Mouse (Mus musculus) regulatory T cell (primary cell): ENCODE measurements around the gene Pga5.

ENCODE experiments used
- in situ Hi-C: fragments of 300-600 bp; cut with MboI, MseI; formaldehyde crosslinking; loops from one replicate; pipeline ENCODE4 v1.15.1; 2025; ENCODE audit warnings: high pct_unique_total_duplicates

Gene Pga5

GRCm38 (mm10) chr19:10677915-10678771, at the start of gene Pga5:
Gene Pga5 (minus strand): TSS chr19:10678071.
- in situ Hi-C loops, result no loop called here

GRCm38 (mm10) chr19:10724629-10725363, 46.9 kb upstream of the Pga5 start:
- in situ Hi-C loops, result loop anchor here (25.0 kb wide), 1 partner anchor 763 kb away; the partner anchor contains the start of gene Gm8369

DNA sequence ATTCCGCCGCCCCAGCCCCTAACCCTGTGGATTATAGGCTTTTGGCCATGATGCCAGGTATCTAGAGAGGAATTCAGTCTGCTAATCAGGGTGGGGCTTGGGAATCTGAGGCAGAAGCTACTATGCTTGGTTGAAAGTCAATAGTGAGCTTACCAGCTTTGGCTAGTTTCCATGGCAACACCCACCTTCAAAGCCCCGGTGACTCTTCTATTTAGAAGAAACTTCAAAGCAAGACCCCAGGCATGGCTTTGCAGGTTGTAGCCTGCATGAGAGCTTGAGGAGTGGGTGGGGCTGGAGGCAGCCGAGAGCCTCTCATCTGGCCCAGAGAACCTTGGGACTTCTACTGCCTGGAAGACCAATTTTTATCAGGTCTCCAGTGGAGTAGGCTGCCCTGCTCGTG, 45.8 kb upstream of the Pga5 start:
- in situ Hi-C loops, result no loop called here

- in situ Hi-C loops, result no loop called here
Observed at GRCm38 (mm10) chr19:10723084-10723483, 45.2 kb upstream of the Pga5 start.

DNA sequence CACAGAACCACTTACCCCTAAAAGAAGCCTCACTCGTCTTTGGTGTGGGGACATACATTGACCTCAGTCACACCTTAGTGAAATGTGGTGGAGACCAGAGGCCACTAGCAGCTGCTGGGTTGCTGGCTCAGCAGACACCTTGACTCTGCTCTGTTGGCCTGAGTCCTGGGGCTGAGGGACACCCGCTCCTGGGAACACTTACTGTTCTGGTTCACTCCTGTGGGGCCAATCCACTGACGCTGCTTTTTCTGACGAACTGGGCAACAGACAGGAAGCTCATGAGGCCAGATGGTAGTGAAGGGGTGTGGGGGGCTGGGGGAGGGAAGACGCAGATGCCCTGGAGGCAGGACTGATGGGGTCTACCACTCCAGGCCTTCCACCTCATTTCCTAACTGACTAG, 43.2 kb upstream of the Pga5 start:
- in situ Hi-C loops, result no loop called here

DNA sequence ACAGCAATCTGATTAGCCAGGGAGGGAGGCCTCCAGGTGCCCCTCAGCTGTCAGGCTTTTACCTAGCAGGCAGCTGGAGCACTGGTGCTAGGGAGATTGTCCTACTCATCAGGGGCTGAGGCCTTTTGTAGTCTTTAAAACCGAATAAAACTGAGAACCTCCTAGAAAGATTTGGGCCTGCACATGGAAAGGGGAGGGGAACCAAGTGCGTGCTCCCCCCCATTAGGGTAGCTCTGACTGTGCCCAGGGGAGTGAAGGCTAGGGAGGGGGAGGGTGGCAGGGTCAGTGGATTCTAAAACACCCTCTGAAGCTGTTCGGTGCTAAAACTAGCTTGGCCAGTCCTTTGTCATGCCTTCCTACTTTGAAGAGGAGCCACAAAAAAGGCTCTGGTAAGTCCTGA, 42.7 kb upstream of the Pga5 start:
- in situ Hi-C loops, result no loop called here

DNA sequence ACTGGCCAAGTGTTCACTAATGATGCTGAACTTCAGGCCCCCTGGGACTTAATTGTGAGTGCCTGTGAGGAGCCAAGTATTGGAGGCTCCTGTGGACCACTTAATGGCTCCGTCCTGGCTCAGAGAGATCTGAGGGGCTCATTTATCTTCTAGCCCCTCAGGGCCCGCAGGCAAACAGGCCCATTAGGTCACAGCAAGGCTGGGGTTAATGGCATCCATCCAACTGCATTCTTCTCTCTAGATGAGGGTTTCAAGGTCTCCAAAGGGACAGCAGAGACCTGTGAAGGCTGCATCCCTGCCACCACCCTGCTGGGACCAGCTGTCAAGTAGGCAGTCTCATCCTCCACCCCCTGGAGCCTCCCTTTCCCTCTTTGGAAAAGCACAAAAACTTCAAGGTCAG, 41.9 kb upstream of the Pga5 start:
- in situ Hi-C loops, result no loop called here

DNA sequence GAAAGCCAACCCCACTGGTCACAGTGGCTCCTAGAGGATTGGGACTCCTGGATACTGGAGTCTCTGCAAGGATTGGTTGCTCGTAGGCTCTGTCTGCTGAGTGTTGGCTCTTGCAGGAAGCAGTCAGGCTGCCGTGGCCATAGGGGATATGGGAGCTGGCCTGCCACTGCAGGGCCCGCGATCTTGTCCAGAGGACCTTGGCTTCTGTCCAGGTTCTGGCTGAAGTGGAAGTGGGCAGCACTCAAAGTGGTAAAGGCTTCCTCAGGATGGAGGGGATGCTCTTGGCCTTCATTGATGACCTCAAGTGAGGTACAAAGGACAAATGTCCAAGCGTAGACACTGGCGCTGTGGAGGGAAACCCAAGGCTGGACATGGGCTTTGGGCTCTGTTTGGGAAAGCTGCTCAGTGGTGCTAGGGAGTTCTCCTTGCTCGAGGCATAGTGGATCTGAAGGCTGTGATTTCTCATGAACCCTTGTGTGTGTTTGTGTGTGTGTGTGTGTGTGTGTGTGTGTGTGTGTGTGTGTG, 40.4 kb upstream of the Pga5 start:
- in situ Hi-C loops, result no loop called here

GRCm38 (mm10) chr19:10715476-10715875, 37.6 kb upstream of the Pga5 start:
- in situ Hi-C loops, result no loop called here

DNA sequence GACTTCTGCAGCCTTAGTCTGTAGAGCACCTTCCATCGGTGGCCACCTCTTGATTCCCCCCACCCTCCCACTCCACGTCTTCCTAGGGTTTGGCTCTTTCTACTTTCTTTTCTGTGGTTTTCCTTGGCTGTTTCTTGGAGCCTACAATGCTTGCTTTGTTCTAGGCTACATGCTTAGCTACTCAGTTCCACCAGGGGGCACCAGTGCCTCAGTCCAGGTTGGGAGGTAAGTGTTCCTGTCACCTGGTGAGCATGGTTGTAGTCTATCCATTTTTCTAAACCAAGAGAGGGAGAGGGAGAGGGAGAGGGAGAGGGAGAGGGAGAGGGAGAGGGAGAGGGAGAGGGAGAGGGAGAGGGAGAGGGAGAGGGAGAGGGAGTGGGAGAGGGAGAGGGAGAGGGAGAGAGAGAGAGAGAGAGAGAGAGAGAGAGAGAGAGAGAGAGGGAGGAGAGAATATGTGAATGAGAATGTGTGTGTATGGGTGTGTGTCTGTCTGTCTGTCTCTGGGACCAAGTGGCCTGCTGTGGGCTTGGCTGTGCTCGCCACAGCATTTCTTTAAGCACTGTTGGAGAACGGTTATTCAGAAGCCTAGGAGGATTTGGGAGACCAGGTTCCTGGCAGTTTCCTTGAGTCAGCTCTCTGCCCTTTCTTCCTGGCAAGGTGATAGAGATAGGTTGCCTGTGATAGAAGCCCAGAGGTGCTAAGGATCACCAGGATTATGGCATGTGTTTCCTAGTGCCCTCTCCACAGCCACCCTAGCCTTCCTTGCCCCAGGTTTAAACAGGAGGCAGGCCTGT, 37.0 kb upstream of the Pga5 start:
- in situ Hi-C loops, result no loop called here

- in situ Hi-C loops, result no loop called here
Observed at GRCm38 (mm10) chr19:10714168-10714567, 36.3 kb upstream of the Pga5 start.

- in situ Hi-C loops, result no loop called here
Observed at GRCm38 (mm10) chr19:10713551-10713950, 35.7 kb upstream of the Pga5 start.

- in situ Hi-C loops, result no loop called here
Observed at GRCm38 (mm10) chr19:10712646-10713045, 34.8 kb upstream of the Pga5 start.

DNA sequence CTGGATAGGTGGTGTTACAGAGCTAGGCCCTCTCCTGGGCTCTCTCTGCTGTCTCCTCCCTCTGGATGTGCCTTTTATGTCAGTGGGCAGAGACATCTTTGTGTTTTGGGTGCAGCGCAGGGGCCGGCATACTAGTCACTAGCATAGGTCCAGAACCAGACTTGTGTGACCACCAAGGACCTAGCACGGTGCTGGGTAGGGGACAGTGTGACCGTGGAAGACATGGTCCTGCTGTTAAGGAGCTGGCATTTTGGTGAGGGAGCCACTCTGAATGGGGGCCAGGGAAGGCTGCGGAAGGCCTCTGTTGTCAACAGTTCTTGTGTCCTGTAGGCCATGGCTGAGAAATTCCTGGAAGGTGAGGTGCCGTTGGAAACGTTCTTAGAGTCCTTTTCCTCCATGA, 34.3 kb upstream of the Pga5 start:
- in situ Hi-C loops, result no loop called here

DNA sequence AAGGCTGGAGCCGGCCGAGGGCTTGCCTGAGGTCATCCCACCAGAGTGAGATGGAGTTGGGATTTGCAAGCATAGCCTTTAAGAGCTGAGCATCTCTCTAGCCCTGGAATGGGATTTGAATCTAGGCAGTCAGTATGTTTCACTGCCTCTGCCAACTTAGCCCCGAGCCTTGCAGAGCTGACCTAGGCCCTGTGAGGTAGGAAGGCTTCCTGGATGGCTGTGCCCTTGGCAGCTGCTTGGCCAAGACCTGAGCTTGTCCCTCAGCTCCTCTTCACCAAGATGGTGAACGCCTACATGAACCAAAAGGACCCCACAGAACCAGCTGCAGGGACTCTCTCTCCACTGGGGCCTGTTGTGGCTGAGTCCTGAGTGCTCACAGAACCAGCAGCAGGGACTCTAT, 32.9 kb upstream of the Pga5 start:
- in situ Hi-C loops, result no loop called here

- in situ Hi-C loops, result no loop called here
Observed at GRCm38 (mm10) chr19:10710088-10710511, 32.2 kb upstream of the Pga5 start.

DNA sequence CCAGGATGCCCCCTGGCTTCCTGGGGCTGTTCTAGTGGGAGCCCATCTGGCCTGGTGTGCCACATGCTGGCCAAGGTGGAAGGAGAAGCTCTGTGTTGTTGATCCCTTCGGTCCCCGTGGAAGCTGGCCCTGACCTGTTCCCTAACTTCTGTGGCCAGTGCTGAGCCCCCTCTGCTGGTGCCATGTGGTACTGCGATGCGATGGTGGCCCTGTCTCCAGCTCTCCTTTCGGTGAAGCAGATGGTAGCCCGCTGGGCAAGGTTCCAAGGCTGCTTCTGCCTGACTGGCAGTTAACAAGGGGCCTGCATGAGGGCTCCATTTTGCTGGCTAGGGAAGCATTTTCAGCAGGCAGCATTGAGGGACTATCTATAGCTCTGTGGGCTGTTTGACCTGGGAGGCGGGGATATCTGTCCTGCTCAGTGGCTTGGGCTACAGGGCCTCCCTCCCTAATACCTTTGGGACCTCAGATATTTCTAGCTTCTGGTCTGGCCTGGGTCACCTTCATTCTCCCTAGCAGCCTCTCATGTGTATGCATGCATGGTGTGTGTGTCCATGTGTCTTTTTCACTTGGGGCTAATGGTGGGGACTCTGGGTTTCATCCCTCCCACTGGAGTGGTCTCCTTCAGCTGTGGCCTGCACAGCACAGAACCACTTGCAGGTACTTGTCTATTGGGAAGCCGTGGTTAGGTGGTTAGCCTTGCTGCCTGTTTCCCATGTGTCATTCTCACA, 31.7 kb upstream of the Pga5 start:
- in situ Hi-C loops, result no loop called here

- in situ Hi-C loops, result no loop called here
Observed at GRCm38 (mm10) chr19:10708900-10709299, 31.0 kb upstream of the Pga5 start.

GRCm38 (mm10) chr19:10707881-10708280, 30.0 kb upstream of the Pga5 start:
- in situ Hi-C loops, result no loop called here

- in situ Hi-C loops, result no loop called here
Observed at GRCm38 (mm10) chr19:10707087-10707875, 29.4 kb upstream of the Pga5 start.
